Mouse (Mus musculus) limb, embryonic 14.5 days (tissue): Measurements from ENCODE around the gene Ier2. TPM values are rescaled to one million over a fixed set of nuclear protein-coding genes. Genes with fewer than 3 reads are reported as not detected.

ENCODE experiments used
- ATAC-seq: fragments of 200-750 bp; cut with Nextera tagmentation; 2 replicates; pipeline ENCODE4 v1.8.0; 2017; ENCODE audit warnings: low read depth, moderate number of reproducible peaks, moderate TSS enrichment; ENCODE audit not compliant: low FRiP score
- DNase-seq: peaks from one replicate; pipeline ENCODE4 v3.0.0-alpha.2; 2015; ENCODE audit warnings: low spot score
- H3K27ac ChIP-seq: fragments of 300-500 bp; sonication (generic); replicated peaks from 2 replicates; pipeline ENCODE4 v1.5.1; 2014; ENCODE audit warnings: low read depth, mild to moderate bottlenecking, low read length, moderate library complexity, mixed read lengths
- H3K27me3 ChIP-seq: fragments of 300-500 bp; sonication (generic); 2 replicates; pipeline ENCODE4 v1.6.1; 2014; ENCODE audit warnings: low read length, mixed read lengths; ENCODE audit not compliant: control insufficient read depth, insufficient read depth
- H3K36me3 ChIP-seq: fragments of 300-500 bp; sonication (generic); 2 replicates; pipeline ENCODE4 v1.6.1; 2014; ENCODE audit warnings: mild to moderate bottlenecking, low read length, moderate library complexity, mixed read lengths; ENCODE audit not compliant: control insufficient read depth, insufficient read depth
- H3K4me1 ChIP-seq: fragments of 300-500 bp; sonication (generic); 2 replicates; pipeline ENCODE4 v1.6.1; 2014; ENCODE audit warnings: antibody characterized with exemption, low read length, mixed read lengths; ENCODE audit not compliant: control insufficient read depth, insufficient read depth
- H3K4me2 ChIP-seq: fragments of 300-500 bp; sonication (generic); replicated peaks from 2 replicates; pipeline ENCODE4 v1.6.1; 2014; ENCODE audit warnings: low read depth, mild to moderate bottlenecking, low read length, moderate library complexity; ENCODE audit not compliant: severe bottlenecking
- H3K4me3 ChIP-seq: fragments of 300-500 bp; sonication (generic); replicated peaks from 2 replicates; pipeline ENCODE4 v1.5.1; 2014; ENCODE audit warnings: low read length
- H3K9ac ChIP-seq: fragments of 300-500 bp; sonication (generic); 2 replicates; pipeline ENCODE4 v1.6.1; 2014; ENCODE audit warnings: mild to moderate bottlenecking, low read depth, low read length, moderate library complexity; ENCODE audit not compliant: severe bottlenecking
- H3K9me3 ChIP-seq: fragments of 300-500 bp; sonication (generic); 2 replicates; pipeline ENCODE4 v1.6.1; 2016; ENCODE audit warnings: low read length; ENCODE audit not compliant: control insufficient read depth
- POLR2A ChIP-seq: fragments of 200-500 bp; IDR thresholded peaks from 2 replicates; pipeline ENCODE4 v1.8.0; 2012; ENCODE audit warnings: inconsistent platforms, mild to moderate bottlenecking, moderate library complexity, borderline replicate concordance; ENCODE audit not compliant: insufficient read depth, insufficient read length; ENCODE audit errors: extremely low read depth
- WGBS: fragments of 180-500 bp; shearing (Covaris S2); extraction: QIAGEN DNeasy Blood & Tissue Kit; methylation state at CpG from one replicate; pipeline ENCODE4 v1.1.7; 2014; 5-methylcytosine and 5-hydroxymethylcytosine counted together
- polyA plus RNA-seq, 2 experiments: library from polyadenylated mRNA; depleted of rRNA in 1 of 2; stranded (reverse) in 1 of 2; unstranded in 1 of 2; fragments of >200 nt; fragmentation: Nextera tagmentation in 1 of 2; extraction: Ambion mirVana in 1 of 2; gene quantifications; 2 replicates each; pipeline versions ENCODE4 v1.2.1 to v1.2.3; 2012 to 2014

Gene Ier2
- polyA plus RNA-seq, 2 experiments: 33.3 to 66.0 TPM

DNA sequence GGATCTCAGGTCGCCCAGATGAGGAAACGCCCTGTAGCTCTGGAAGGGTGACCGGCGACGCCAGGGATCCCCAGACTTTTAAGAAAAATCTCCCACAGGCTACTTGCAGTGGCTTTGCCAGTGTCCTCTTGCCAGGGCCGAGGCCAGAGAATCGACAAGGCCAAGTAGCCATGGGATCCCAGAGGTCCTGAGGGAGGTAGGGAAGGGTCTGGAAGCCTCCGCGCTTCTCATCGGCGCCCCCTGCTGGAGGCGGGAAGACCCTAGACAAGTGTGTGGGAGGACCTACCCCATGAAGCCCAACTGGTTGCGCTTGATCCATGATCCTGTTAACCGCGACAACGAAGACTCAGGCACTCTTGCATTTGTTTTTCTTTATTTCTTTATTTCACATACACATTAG, 41.7 kb upstream of the Ier2 start:
- 11% methylated on average over 16 of the region's 16 CpGs for WGBS
- Histone ChIP-seq H3K4me1 (peaks cover 65% of the 10 kb centered on the region), H3K4me3 (peak overlapping the region; percentile 7; the same call in 1 of the 2 replicates), H3K9me3 (no peaks in the 10 kb centered on the region), H3K27me3 (peaks cover 55% of the 10 kb centered on the region), H3K4me2 (peak overlapping the region; percentile 29; the same call in 1 of the 2 replicates), H3K36me3 (peaks cover 48% of the 10 kb centered on the region), H3K9ac (no peak overlapping the region), H3K27ac (no peak overlapping the region)
- ATAC-seq: no peak
- no peak for TF ChIP-seq POLR2A
- DNase-seq: peak; percentile 71

DNA sequence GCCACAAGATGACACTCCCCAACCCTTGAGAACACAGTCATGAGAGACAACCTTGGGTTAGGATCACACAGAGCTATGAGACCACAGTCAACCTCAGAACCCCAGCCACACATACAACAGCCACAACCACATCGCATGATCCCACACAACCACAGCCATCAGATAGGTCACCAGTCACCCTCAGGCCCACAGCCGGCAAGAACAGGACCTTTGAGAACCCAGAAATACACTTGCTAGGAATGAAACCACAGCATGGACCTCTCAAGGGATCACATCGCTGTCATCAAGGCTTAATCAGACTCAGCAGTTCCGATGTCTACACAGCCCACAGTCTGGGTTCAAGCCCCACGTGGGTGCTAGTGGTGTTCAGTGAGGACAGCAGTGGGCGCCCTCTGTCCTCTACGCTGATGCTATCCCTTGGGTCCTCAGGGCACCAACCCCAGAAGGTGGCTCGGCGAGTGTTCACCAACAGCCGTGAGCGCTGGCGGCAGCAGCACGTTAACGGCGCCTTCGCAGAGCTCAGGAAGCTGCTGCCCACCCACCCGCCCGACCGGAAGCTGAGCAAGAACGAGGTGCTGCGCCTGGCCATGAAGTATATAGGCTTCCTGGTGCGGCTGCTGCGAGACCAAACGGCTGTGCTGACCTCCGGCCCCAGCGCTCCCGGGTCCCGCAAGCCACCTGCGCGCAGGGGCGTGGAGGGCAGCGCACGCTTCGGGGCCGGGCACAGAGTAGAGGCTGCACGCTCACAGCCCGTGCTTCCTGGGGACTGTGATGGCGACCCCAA, 41.0 kb upstream of the Ier2 start:
- no peak for TF ChIP-seq POLR2A
- H3K9me3 ChIP-seq: no peaks in the 10 kb centered on the region
- peak overlapping the region; percentile 7; the same call in 1 of the 2 replicates for H3K4me3 ChIP-seq
- peak overlapping the region; percentile 29; the same call in 1 of the 2 replicates for H3K4me2 ChIP-seq
- WGBS: 13% methylated on average over 37 of the region's 38 CpGs
- peaks cover 58% of the 10 kb centered on the region for H3K4me1 ChIP-seq
- no peak overlapping the region for H3K27ac ChIP-seq
- peaks cover 55% of the 10 kb centered on the region for H3K27me3 ChIP-seq
- no peak overlapping the region for H3K9ac ChIP-seq
- DNase-seq: no peak
- peaks cover 48% of the 10 kb centered on the region for H3K36me3 ChIP-seq
- ATAC-seq: no peak

DNA sequence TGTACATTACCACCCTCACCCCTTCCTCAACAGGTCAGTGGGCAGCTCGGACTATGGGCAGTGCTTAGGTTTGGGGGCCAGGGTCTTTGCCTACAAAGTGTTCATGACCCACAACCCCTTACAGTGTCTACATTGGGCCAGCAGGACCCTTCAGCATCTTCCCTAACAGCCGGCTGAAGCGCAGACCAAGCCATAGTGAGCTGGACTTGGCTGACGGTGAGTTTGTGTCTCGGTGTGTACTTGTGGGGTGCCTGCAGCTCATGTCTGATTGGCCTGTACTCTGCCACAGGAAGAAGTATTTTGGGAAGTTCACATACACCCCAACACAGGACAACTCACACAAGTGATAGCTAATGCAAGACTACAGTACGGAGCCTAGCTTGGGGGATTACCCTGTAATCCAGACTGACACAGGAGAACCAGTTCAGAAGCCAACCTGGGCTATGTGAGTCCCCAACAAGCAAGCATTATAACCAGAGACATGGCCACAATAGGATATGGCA, 40.4 kb upstream of the Ier2 start:
- WGBS: 79% methylated on average over 6 of the region's 6 CpGs
- DNase-seq (no peak), ATAC-seq (no peak)
- no peak overlapping the region; the same call in 1 of the 2 replicates for H3K4me3 ChIP-seq
- peaks cover 47% of the 10 kb centered on the region for H3K36me3 ChIP-seq
- 0 out of 2 replicates have a peak overlapping the region, but pooled peaks have one; percentile 2 for H3K4me2 ChIP-seq
- H3K4me1 ChIP-seq: peaks cover 53% of the 10 kb centered on the region
- peaks cover 53% of the 10 kb centered on the region for H3K27me3 ChIP-seq
- H3K9me3 ChIP-seq: no peaks in the 10 kb centered on the region
- H3K27ac ChIP-seq: no peak overlapping the region
- TF ChIP-seq POLR2A: no peak
- H3K9ac ChIP-seq: no peak overlapping the region

DNA sequence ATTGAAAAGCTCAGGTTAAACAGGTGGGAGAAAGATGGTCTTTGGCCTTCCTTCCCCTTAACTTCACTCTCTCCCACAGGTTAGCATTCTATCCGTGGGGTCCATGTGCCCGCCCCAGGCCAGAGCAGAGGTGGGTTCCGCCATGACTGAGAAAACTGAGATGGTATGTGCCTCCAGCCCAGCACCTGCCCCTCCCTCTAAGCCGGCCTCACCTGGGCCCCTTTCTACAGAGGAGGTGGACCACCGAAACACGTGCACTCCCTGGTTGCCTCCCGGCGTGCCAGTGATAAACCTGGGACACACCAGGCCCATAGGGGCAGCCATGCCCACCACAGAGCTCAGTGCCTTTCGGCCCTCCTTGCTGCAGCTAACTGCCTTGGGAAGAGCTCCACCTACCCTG, 39.9 kb upstream of the Ier2 start:
- WGBS: 73% methylated on average over 9 of the region's 9 CpGs
- Histone ChIP-seq H3K27me3 (peaks cover 49% of the 10 kb centered on the region), H3K9me3 (no peaks in the 10 kb centered on the region), H3K4me2 (peak overlapping the region; percentile 2; the same call in 1 of the 2 replicates), H3K36me3 (peaks cover 47% of the 10 kb centered on the region), H3K4me3 (peak overlapping the region; percentile 3; the same call in 1 of the 2 replicates), H3K27ac (no peak overlapping the region), H3K4me1 (peaks cover 49% of the 10 kb centered on the region), H3K9ac (no peak overlapping the region)
- no peak for TF ChIP-seq POLR2A
- ATAC-seq: no peak
- no peak for DNase-seq
